Mouse (Mus musculus): ENCODE results near the gene Bcam. TPM values are rescaled to one million over a fixed set of nuclear protein-coding genes. Genes with fewer than 3 reads are reported as not detected.
A peak's percentile ranks its signal among the peaks of the same experiment; 100 is the strongest.

Gene Bcam
- polyA plus RNA-seq, 1 experiment from 2014 or later, result 101 TPM

DNA sequence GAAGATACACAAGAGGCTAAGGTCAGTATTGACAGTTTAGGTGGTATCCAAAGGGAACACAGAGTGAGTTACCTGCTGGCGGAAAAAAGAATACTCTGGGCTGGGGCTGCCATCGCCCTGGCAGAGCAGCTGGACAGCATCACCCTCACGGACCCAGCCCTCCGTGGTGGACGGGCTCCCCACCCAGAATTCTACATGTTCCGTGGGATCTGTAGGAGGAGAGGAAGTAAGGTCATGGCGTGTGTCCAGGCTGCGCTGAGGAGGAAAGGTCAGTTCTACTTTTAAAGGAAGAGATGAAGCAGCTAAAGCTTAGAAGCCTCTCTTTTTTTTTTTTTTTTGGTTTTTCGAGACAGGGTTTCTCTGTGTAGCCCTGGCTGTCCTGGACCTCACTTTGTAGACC, 6.2 kb downstream of the Bcam start:
- no peak overlapping the region for H3K4me2 ChIP-seq (ENCODE audit: low read depth, low read length)
- no peak overlapping the region for H3K4me3 ChIP-seq (ENCODE audit: low read depth, low read length)
- peaks cover 5% of the 10 kb centered on the region; the same call in 1 of the 2 replicates for H3K4me1 ChIP-seq (ENCODE audit: control insufficient read depth, insufficient read depth, low read length)
- no peak for DNase-seq (ENCODE audit: low spot score)
- H3K9ac ChIP-seq (ENCODE audit: low read depth, low read length), result no peak overlapping the region
- H3K27me3 ChIP-seq (replicated peaks; ENCODE audit: control insufficient read depth, insufficient read depth, low read length), result no peaks in the 10 kb centered on the region
- no peaks in the 10 kb centered on the region for H3K9me3 ChIP-seq (ENCODE audit: control insufficient read depth, low read length)
- peaks cover 35% of the 10 kb centered on the region for H3K36me3 ChIP-seq (ENCODE audit: control insufficient read depth, insufficient read depth, low read length)
- no peak for ATAC-seq (ENCODE audit: low read depth)
- WGBS, result 89% methylated on average over 9 of the region's 9 CpGs
- H3K27ac ChIP-seq (replicated peaks; ENCODE audit: low read depth, low read length), result no peak overlapping the region

DNA sequence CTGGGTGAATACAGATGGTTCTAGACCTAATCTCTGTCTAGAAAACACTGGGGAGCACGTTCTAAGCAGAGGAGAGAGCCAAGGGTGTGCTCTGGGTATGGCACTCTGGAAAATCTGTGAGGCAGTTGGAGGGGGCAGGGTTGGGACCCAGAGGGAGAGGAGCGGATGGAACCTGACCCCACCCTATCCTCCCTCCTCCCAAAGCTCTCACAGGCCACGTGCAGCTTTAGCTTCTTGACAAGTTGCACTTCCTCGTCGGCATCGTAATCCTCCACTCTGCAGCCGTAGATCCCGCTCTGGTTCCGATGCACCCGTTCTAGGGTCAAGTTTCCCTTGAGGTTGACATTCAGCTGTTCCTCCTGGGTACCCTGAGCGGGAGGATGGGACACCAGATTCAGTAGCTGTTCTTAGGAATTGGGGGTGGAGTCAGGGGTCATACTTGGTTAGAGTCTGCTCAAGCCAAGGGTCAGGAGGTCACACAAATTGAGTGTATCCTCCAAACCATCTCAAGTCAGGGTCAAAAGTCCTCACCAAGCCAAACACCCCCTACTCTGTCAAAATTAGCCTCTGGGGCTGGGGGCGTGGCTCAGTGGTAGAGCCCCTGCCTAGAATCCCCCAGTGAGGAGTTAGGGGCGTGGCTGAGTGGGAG, 6.9 kb downstream of the Bcam start:
- no peak for ATAC-seq (ENCODE audit: low read depth)
- WGBS, result 75% methylated on average over 13 of the region's 13 CpGs
- no peak overlapping the region for H3K4me2 ChIP-seq (ENCODE audit: low read depth, low read length)
- H3K4me3 ChIP-seq (ENCODE audit: low read depth, low read length), result no peak overlapping the region
- DNase-seq (ENCODE audit: low spot score), result no peak
- no peaks in the 10 kb centered on the region for H3K9me3 ChIP-seq (ENCODE audit: control insufficient read depth, low read length)
- no peak overlapping the region for H3K9ac ChIP-seq (ENCODE audit: low read depth, low read length)
- no peaks in the 10 kb centered on the region for H3K4me1 ChIP-seq (ENCODE audit: control insufficient read depth, insufficient read depth, low read length)
- H3K27me3 ChIP-seq (replicated peaks; ENCODE audit: control insufficient read depth, insufficient read depth, low read length), result no peaks in the 10 kb centered on the region
- peaks cover 39% of the 10 kb centered on the region for H3K36me3 ChIP-seq (ENCODE audit: control insufficient read depth, insufficient read depth, low read length)
- no peak overlapping the region for H3K27ac ChIP-seq (replicated peaks; ENCODE audit: low read depth, low read length)

DNA sequence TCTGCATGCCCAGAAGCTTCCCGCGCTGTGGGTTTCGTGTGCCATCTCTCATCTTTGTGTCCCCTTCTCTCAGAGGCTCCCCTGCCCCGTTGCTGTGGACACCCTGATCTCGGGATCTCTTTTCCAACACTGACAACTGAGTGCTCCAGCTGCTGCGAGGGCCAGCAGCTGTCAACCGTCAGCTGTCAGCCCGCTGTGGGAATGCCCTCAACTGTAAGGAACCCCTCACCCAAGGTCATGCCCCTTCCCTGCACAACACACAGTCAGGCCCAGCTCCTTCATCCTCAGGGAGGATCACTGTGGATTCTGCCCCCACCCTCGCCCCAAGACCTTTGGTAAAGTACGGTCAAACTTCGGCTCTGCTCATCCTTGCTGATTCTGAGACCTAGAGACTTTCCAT, 8.5 kb downstream of the Bcam start:
- Histone ChIP-seq H3K36me3 (ENCODE audit: control insufficient read depth, insufficient read depth, low read length) (peaks cover 51% of the 10 kb centered on the region), H3K9me3 (ENCODE audit: control insufficient read depth, low read length) (no peaks in the 10 kb centered on the region), H3K4me3 (ENCODE audit: low read depth, low read length) (no peak overlapping the region), H3K27ac (replicated peaks; ENCODE audit: low read depth, low read length) (no peak overlapping the region), H3K4me1 (ENCODE audit: control insufficient read depth, insufficient read depth, low read length) (no peaks in the 10 kb centered on the region), H3K9ac (ENCODE audit: low read depth, low read length) (no peak overlapping the region), H3K27me3 (replicated peaks; ENCODE audit: control insufficient read depth, insufficient read depth, low read length) (no peaks in the 10 kb centered on the region), H3K4me2 (ENCODE audit: low read depth, low read length) (no peak overlapping the region)
- peak; percentile 60 for DNase-seq (ENCODE audit: low spot score)
- peak; percentile 58 for ATAC-seq (ENCODE audit: low read depth)
- 73% methylated on average over 11 of the region's 11 CpGs for WGBS

DNA sequence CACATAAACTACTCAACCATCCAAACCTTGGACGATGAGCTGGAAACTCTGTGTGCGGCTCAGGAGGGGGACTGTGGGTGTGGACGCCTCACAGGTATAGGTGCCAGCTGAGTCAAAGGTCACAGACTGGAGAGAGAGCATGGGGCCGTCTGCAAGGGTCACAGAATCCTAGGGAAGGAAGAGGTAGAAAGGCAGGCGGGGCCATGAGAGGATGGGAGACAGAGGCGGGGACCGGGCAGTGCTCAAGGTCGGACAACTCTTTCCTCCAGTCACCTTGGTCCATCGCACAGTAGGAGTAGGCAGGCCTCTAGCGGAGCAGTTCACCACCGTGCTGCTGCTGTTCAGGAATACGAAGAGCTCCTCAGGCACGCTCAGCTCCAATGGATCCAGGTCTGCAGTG, 10.8 kb downstream of the Bcam start:
- Histone ChIP-seq H3K27ac (replicated peaks; ENCODE audit: low read depth, low read length) (no peak overlapping the region), H3K9me3 (ENCODE audit: control insufficient read depth, low read length) (no peaks in the 10 kb centered on the region), H3K36me3 (ENCODE audit: control insufficient read depth, insufficient read depth, low read length) (peaks cover 47% of the 10 kb centered on the region), H3K4me2 (ENCODE audit: low read depth, low read length) (no peak overlapping the region), H3K4me1 (ENCODE audit: control insufficient read depth, insufficient read depth, low read length) (no peaks in the 10 kb centered on the region), H3K27me3 (replicated peaks; ENCODE audit: control insufficient read depth, insufficient read depth, low read length) (no peaks in the 10 kb centered on the region), H3K9ac (ENCODE audit: low read depth, low read length) (no peak overlapping the region), H3K4me3 (ENCODE audit: low read depth, low read length) (no peak overlapping the region)
- DNase-seq (ENCODE audit: low spot score), result no peak
- 90% methylated on average over 13 of the region's 13 CpGs for WGBS
- ATAC-seq (ENCODE audit: low read depth), result no peak

DNA sequence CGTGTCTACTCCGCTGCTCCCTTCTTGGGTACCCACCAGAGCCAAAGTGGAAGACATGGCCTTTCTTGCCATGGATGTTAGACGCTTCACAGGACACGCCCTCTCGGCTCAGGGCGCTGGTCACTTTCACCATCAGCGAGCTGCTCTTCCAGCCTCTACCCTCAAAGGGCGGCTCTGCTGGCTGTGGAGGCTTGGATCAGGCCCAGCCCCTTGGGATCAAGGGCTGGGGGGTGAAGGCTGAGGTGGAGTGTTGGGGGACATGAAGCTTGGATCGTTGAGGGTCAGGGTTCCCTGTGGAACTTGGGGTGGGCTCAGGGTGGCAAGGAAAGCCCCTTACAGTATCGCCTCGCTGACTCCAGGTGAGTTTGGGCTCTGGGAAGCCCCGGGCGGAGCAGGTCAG, 12.2 kb downstream of the Bcam start:
- DNase-seq (ENCODE audit: low spot score) (no peak), ATAC-seq (ENCODE audit: low read depth) (no peak)
- Histone ChIP-seq H3K4me1 (ENCODE audit: control insufficient read depth, insufficient read depth, low read length) (no peaks in the 10 kb centered on the region), H3K4me2 (ENCODE audit: low read depth, low read length) (no peak overlapping the region), H3K27ac (replicated peaks; ENCODE audit: low read depth, low read length) (no peak overlapping the region), H3K9ac (ENCODE audit: low read depth, low read length) (no peak overlapping the region), H3K9me3 (ENCODE audit: control insufficient read depth, low read length) (no peaks in the 10 kb centered on the region), H3K36me3 (ENCODE audit: control insufficient read depth, insufficient read depth, low read length) (peaks cover 35% of the 10 kb centered on the region; the same call in 1 of the 2 replicates), H3K4me3 (ENCODE audit: low read depth, low read length) (no peak overlapping the region), H3K27me3 (replicated peaks; ENCODE audit: control insufficient read depth, insufficient read depth, low read length) (no peaks in the 10 kb centered on the region)
- WGBS, result 91% methylated on average over 13 of the region's 13 CpGs

DNA sequence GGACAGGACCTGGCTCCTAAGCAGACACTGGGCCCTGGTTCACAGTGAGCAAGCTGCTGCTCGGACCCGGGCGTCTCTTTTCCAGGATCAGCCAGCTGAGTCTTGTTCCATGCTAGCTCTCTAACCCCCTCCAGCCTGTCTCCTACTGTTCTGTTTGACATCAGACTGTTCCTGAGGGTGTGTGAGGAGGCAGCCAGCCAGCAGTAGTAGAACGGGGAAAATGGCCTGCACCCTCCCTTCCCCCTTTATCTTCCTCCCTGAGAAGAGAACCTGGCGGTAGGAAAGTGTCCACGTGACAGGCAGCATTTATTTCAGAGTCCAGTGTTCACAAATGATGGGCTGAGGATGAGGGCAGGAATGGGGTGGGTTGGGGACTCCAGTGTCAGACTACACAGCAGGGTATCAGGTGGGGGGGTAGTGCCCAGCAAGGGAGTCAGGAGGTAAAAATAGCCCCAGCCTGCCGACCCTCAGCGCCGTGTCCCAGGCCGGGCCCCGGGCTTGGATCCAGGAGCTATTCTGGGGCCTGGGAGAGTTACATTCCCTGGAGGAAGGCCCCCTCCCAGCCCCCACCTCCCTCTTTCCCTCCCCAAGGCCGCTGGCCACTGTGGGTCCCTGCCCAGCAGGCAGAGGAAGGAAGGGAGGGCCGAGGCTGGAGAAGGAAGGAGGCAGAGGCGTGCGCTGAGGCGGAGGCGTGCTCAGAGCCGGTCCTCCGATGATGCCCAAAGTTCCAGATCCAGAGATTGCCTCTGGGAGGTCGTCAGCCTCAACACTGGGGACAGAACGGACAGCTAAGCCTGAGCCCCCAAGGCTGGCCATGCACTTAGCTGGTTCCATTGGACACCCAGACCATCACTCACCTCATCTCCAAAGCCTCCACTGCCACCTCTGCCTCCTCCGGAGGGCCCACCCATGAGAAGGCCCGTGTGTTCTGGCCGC, 14.7 kb downstream of the Bcam start:
- H3K36me3 ChIP-seq (ENCODE audit: control insufficient read depth, insufficient read depth, low read length), result peaks cover 21% of the 10 kb centered on the region; the same call in 1 of the 2 replicates
- H3K9ac ChIP-seq (ENCODE audit: low read depth, low read length), result no peak overlapping the region
- H3K9me3 ChIP-seq (ENCODE audit: control insufficient read depth, low read length), result no peaks in the 10 kb centered on the region
- WGBS, result 71% methylated on average over 16 of the region's 24 CpGs
- no peak overlapping the region for H3K4me3 ChIP-seq (ENCODE audit: low read depth, low read length)
- DNase-seq (ENCODE audit: low spot score) (peak; percentile 24), ATAC-seq (ENCODE audit: low read depth) (peak; percentile 21; the same call in 1 of the 2 replicates)
- H3K27ac ChIP-seq (replicated peaks; ENCODE audit: low read depth, low read length), result no peak overlapping the region
- H3K4me2 ChIP-seq (ENCODE audit: low read depth, low read length), result no peak overlapping the region
- H3K27me3 ChIP-seq (replicated peaks; ENCODE audit: control insufficient read depth, insufficient read depth, low read length), result no peaks in the 10 kb centered on the region
- no peaks in the 10 kb centered on the region for H3K4me1 ChIP-seq (ENCODE audit: control insufficient read depth, insufficient read depth, low read length)

DNA sequence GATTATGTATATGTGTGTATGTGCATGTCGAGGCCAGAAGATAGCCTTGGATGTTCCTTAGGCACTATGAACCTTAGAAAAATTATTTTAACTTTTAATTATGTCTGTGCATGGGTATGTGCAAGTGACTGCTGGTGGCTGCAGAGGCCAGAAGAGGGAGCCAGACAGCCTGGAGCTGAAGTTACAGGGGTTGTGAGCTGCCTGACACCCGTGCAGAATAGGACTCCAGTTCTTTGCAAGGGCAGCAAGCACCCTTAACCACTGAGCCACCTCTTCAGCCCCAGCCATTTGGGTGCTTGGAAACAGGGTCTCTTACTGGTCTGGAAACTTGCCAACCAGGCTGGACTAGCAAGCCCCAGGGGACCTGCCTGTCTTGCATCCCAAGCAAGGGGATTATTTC, 15.8 kb downstream of the Bcam start:
- no peak overlapping the region for H3K27ac ChIP-seq (replicated peaks; ENCODE audit: low read depth, low read length)

DNA sequence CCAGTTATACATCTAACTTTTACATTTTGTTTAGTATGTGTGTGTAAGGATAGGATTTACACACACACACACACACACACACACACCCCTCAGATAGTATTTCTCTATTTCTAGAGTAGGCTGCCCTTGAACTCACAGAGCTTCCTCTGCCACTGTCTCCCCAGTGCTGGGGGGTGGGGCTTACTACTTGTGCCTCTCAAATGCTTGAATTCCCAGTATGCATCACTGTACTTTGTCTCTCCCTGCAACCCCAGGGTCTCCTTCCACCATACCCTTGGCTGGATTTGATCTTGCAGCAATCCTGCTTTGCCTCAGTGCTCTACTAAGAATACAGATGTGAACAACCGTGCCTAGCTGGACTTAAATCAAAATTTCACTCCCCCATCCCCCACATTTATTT, 16.8 kb downstream of the Bcam start:
- ATAC-seq (ENCODE audit: low read depth) (no peak), DNase-seq (ENCODE audit: low spot score) (no peak)
- H3K27ac ChIP-seq (replicated peaks; ENCODE audit: low read depth, low read length), result no peak overlapping the region
- H3K9ac ChIP-seq (ENCODE audit: low read depth, low read length), result no peak overlapping the region
- 0 out of 2 replicates have a peak, but pooled peaks cover 2% of the 10 kb centered on the region for H3K4me1 ChIP-seq (ENCODE audit: control insufficient read depth, insufficient read depth, low read length)
- no peak overlapping the region for H3K4me2 ChIP-seq (ENCODE audit: low read depth, low read length)
- no peaks in the 10 kb centered on the region for H3K9me3 ChIP-seq (ENCODE audit: control insufficient read depth, low read length)
- WGBS, result 81% methylated on average over 1 of the region's 1 CpGs
- no peak overlapping the region for H3K4me3 ChIP-seq (ENCODE audit: low read depth, low read length)
- H3K27me3 ChIP-seq (replicated peaks; ENCODE audit: control insufficient read depth, insufficient read depth, low read length), result no peaks in the 10 kb centered on the region
- peaks cover 13% of the 10 kb centered on the region; the same call in 1 of the 2 replicates for H3K36me3 ChIP-seq (ENCODE audit: control insufficient read depth, insufficient read depth, low read length)

More for the DNA sequence above, 15.8 kb downstream of the Bcam start:
- no peaks in the 10 kb centered on the region for H3K9me3 ChIP-seq (ENCODE audit: control insufficient read depth, low read length)
- H3K9ac ChIP-seq (ENCODE audit: low read depth, low read length), result no peak overlapping the region
- ATAC-seq (ENCODE audit: low read depth) (no peak), DNase-seq (ENCODE audit: low spot score) (peak; percentile 38)
- H3K27me3 ChIP-seq (replicated peaks; ENCODE audit: control insufficient read depth, insufficient read depth, low read length), result no peaks in the 10 kb centered on the region
- H3K4me1 ChIP-seq (ENCODE audit: control insufficient read depth, insufficient read depth, low read length), result 0 out of 2 replicates have a peak, but pooled peaks cover 2% of the 10 kb centered on the region
- H3K4me3 ChIP-seq (ENCODE audit: low read depth, low read length), result no peak overlapping the region
- no peak overlapping the region for H3K4me2 ChIP-seq (ENCODE audit: low read depth, low read length)
- WGBS, result 67% methylated on average over 2 of the region's 2 CpGs
- peaks cover 18% of the 10 kb centered on the region; the same call in 1 of the 2 replicates for H3K36me3 ChIP-seq (ENCODE audit: control insufficient read depth, insufficient read depth, low read length)

Measured in embryonic facial prominence, embryonic 14.5 days (tissue).